Mouse (Mus musculus) fibroblast of lung, adult 2 months (primary cell): ENCODE measurements around the gene Foxred2.

Experiments
- DNase-seq: peaks from one replicate; pipeline ENCODE4 v3.0.0-alpha.2; 2011; ENCODE audit warnings: low read depth

Foxred2 gene

DNA sequence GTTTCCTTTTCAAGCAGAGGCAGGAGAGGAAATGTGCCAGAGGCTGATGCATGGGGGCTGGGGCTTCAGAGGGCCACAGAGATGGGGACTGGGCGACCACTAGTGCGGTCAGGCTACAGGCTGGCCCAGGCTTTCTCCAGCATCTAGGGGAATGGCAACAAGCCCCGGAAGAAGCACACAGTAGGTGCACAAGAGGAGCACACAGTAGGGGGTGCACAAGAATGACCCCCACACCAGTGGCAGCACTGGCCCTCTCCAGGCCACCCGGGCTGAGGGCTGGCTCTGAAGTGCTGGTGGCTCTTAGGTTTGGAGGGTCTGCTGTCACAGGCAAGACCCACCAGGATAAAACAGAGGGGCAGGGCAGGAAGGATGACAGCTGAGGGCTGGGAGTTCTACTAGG, 41.2 kb downstream of the Foxred2 start:
- no peak for DNase-seq

DNA sequence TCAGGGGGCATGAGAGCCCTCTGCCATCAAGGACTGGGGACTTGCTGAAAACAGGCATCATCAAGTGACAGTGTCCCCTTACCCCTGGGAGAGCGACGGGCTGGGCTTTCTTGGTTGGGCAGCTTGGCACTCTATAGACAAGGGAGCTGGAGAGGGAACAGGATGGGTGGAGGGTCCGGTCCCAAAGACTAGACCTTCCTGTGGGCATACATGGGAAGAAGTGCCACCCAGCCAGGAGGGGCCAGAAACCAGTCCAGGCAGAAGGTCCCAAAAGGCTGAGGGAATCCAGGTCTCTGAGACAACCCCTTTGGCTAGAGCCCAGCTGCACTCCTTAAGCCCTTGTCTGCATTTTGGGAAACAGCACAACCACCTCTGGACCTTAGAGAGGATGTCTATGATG, 42.0 kb downstream of the Foxred2 start:
- no peak for DNase-seq

DNA sequence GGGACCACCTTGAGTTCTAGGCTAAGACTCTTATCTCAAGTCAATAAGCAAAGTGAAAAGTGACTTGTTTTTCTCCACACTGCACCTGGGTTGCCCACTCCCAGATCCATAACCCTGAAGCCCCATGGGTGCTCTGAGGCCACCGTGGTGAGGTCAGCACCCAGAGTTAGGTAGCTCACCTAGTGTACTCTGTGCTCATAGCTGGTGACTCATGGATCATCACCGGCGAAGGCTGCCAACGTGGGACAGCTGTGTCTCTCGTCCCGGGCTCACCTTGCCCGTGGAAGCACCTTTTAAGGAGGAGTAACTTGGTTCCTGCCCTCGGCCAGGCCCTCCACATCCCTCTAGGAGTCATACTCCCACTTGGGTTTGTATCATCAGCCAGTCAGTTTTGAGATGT, 43.5 kb downstream of the Foxred2 start:
- DNase-seq: no peak

DNA sequence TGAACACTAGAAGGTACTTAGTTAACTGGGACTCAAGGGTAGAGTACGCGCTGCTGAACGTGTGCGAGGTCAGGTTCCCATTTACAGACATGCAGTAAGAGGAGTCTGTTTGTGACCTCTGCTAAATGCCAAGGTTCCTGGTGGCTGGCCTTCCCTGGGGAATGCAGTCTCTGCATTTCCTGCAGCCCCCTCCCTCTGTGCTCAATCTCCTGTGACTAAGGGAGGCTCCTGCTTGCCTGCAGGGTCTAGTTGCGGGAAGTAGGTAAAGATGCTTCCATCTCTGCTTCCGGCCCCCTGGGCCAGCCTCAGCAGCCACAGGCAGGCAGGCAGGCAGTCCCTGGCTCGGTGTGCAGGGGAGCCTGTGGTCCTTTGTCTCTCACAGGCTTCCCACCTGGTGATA, 43.9 kb downstream of the Foxred2 start:
- DNase-seq: no peak

DNA sequence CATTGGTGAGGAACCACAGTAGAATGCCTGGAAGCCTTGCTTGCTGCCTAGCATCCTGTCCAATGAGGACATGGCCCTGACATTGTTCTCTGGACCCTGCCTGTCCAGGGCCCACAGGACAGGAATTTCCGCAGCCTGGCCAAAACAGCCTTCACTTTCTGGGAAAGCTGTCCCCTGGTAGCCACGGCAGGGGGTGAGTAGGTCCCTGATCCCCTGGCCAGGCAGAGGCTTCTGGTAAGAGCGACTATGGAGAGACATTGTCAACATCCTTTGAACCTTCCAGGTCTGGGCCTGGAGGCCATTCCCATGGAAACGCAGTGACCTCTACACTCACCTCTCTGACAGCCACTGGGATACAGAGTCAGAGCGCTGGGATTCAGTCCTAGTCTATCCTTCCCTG, 44.5 kb downstream of the Foxred2 start:
- DNase-seq: no peak

DNA sequence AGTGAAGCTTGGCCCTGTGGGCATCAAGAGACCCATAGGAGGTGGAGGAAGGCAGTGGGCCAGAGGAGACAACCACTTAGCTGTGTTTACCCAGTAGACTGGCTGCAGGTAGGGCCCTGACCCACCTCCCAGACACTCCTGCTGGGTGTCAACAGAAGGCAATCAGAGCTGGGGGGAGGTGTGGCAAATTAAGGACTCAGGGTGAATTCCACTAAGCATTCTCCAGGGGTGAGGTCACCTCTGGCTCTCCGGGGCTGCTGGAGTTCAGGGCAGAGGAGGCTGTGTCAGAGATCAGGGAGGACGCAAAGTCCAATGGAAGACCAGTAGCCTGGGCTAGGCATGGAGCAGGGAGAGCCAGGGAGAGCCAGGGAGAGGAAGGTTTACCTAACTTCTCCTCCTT, 45.5 kb downstream of the Foxred2 start:
- no peak for DNase-seq

DNA sequence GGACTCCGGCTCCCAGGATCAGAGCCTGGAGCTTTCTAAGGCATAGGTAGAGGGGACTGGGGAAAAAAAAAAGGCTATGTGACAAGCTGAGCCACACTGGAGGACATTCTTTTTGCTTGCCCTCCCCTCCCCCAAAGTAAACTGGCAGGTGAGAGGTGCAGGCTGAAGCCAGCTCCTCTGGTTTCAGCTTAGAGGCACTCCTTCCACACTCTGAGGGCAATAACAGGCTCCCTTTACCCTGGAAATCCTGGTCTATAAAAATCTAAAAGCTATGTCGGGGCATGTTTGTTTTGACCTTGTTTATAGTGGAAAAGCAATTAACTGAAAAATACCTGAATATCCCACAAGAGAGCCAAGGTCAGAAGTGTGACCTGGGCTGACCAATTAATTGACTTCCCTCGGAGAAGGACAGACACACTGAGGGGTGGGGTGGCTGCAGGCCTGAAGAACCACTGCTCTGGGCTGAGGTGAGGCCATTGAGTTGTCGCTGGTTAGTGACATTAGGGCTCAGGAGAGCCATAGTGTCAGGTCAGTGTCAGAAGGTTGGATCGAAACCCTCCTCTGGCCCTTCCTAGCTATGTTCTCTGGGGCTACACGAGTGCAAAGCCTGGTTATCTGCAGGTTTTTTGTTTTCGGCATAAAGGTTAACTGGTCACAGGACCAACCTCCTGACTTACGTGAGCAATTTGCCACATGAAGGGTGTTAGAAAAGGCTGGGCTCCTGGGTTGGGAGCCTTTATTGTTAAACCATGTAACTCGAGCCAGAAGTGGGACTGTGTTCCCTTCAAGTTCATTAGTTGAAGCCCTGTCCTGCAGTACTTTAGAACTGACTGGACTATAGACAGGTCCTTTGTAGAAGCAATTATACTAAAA, 48.6 kb downstream of the Foxred2 start:
- DNase-seq: no peak

DNA sequence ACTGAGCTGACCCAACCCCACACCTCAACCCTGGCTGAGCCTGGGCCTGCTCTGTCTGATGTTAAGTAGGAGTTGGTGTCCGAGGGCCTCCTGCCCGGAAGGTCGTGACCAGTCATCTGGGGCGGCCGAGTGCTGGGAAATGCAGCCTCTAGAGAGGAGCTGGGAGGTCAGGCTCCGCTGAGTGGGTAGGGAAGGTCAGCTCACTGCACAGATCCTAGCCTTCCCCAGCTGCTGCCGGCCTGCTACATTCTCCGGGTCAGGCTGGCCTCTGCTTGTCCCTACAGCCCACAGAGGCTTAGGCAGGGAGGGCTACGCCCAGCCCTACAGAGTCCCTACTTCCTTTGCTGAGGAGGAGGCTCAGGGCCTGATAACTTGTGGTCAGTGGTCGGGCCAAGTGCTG, 50.0 kb downstream of the Foxred2 start:
- DNase-seq: no peak

DNA sequence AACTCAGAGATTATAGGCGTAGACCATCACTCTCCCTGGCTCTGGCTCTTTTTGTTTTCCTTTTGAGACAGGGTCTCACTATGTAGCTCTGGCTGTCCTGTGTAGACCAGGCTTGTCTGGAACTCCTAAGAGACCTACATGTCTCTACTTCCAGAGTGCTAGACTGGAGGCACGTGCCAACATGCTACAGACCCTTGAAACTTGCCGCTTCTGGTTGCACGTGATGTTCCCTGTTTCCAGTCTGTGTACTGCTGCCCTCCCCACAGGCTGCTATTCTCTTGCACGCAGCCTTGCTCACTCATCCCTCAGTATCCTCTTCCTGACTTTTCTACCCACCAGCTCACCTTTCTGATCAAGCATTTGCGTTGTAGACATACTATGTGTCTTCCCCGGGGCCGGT, 50.4 kb downstream of the Foxred2 start:
- no peak for DNase-seq

DNA sequence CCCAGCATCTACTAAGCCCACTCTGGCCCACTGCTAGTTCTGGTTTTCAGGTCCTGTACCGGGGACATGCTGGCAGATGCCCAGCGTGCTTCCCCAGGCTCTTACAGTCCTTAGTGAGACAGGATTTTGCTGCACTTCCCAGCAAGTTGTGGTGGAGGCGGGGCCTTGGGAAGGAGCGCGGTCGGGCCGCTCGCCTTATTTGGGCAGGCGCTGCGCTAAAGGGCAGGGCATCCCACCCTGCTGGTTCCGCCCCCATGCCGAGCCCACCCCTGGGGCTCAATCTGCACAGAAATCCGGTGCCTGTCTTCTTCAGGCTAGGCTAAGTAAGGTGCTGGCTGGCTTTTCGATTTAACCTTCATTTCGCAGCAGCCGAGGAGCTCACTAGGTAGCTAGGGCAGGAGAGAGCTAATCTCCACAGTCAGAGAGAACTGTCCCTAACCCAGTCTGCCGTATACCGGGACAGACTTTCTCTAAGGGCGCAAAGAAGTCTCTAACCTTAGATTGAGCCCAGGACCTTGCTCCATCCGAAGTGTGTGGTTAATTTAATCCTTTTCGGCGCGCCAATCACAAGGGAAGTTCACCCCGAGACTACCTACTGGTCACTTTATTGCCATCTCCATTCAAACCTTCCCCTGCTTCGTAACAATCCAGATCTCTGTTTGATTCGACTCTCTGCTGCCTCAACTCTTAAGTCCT, 51.1 kb downstream of the Foxred2 start:
- DNase-seq: no peak

DNA sequence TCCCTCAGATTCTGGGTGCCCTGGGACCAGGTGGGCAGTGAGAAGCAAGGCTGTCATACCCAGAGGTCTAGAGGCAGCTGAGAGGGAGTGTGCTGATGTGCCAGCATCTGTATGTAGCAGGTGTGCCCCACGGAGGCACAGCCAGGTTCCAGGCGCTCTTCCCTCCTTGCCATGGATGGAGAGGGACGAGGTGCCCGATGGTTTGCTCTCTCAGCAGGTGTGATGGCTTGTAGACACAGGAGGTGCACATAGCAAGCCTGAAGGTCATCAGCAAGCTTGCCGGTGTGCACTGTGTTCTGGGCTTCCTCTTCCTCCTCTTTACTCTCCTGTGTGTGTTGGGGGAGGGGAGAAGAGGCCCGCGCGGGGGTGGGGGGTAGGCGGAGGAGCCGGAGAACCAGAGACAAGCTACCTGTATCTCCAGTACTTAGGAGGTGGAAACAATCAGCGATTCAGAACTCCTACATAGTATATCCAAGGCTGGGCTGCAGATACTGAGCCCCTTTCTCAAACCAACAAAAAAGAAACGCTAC, 52.1 kb downstream of the Foxred2 start:
- no peak for DNase-seq

DNA sequence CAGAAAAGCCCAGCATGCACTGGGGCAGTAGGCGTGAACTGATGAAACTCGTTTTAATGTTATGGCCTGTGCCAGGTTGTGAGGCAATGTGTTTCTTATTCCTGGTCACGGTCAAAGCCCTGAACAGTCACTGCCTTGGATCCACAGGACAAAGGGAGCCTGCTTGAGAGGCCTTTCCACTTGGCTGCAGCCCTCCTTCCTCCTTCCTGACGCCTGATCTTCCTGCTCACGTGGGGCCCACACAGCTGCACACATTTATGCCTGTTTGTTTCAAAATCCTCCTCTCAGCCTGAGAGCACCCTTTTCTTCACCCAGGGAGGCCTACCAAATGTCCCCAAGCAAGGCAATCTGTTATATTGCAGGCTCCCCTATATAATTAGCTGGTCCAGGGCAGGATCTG, 53.3 kb downstream of the Foxred2 start:
- DNase-seq: no peak

DNA sequence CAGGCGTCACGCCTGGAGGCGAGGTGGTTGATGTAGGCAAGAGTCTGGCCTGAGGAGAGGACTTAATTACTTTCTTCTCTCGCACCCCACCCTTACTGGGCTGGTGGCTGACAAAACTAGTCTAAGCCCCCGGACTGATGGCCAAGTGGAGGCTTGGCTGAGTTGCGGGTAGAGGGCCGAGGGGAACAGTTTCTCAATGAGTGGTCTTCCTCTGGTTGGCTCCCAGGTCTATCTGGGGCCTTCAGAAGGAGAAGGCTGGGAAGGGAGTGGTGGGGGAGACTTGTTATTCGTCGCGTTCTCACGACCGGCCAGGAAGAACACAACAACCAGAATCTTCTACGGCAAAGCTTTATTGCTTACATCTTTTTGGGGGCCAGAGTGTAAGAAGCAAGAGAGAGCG, 61.6 kb downstream of the Foxred2 start:
- no peak for DNase-seq

DNA sequence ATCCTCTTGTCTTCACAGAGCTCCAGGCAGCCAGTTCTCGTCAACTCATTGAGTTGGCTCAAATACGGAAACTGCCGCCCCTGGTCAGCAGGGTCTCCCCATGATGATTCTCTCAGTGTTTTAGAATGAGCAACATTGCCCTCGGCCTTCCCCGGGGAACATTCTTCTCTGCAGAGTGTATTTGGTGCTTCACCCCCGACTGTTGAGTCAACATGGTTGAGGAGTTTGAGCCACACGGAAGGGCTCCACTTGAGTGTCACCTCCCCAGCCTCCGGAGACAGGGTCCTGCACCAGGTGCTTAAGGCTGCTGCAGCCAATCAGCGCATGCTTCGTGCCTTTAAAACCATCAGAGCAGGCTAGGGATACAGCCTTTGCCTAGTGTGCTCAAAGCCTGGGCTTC, 63.2 kb downstream of the Foxred2 start:
- DNase-seq: no peak

DNA sequence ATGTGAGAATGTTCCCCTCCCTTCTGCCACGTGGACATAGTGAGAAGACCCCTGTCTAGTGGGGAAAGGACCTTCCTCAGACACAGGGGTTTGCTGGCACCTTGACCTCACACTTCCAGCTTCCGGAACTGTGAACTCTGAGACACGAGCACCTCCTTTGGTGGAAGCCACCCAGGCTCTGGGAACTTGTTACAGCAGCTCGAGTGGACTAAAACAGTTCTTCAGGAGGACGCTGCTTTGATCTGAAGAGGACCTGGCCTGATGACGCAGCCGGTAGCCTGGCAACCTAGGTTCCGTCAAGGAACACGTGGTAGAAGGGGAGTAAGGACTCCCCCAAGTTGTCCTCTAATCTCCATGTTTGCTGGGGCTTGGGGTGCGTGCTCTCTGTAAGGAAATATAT, 64.1 kb downstream of the Foxred2 start:
- no peak for DNase-seq

DNA sequence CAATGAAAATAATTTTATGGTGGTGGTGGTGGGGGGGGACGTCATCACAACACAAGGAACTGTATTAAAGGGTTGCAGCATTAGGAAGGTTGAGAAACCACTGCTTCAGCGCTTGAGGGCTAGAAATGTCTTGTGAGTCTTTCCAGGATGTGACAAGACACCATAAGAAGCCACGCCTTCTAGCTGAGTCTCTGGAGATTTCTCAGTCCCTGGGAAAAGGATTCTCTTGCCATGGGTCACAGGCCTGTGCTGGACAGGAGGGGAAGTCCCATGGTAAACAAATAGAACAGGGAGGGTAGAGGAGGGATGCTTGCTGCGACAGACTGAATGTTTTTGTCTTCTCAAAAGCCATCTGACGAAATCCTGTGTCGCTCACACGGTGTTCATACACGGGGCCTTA, 64.8 kb downstream of the Foxred2 start:
- no peak for DNase-seq
